In the genomic region with DNA sequence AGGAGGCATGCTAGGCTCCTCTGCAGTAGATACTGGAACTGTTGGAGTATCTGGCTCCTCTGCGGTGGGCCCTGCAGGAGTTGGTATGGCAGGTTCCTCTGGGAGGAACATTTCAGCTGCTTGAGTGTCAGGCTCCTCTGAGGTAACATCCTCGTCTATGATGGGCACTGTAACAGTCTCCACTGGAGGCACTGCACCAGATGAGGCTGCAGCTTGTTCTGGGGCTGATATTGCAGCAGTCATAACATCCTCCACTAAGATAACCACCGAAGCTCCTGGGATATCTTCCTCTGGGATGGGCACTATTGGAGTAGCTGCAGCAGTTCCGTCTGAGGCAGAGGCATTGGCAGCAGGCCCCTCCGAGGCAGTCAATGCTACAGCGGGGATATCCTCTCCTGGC, we compare ENCODE assay signal across 9 mouse cellular contexts.
DNase-seq lines count a peak whose midpoint lies in the region; ATAC-seq lines count a peak whose summit lies in the region.
"Had no signal": no experiment of that assay in that cellular context is flagged by ENCODE, and none has a peak within 500 bp of the region (broad histone marks: within the 10 kb centered on the region; RNA-seq: fewer than 3 reads in every experiment).

No protein-coding gene starts in this region.

- no peak overlapping the region for H3K27ac ChIP-seq in heart, embryonic 11.5 days (ENCODE audit: low read depth, low read length)
- H3K27ac ChIP-seq in brown adipose tissue, adult 24 weeks (replicated peaks; ENCODE audit: low read depth, low read length): peak overlapping the region; percentile 28
- no peak overlapping the region for H3K27ac ChIP-seq in hindbrain, embryonic 11.5 days (ENCODE audit: low read depth, low read length)

- intact Hi-C loops in heart, postnatal 36 days (cut with DNase I): no loop called here

- H3K27me3 ChIP-seq in heart, embryonic 11.5 days (ENCODE audit: control insufficient read depth, insufficient read depth, low read length): no peaks in the 10 kb centered on the region
- H3K27me3 ChIP-seq in hindbrain, embryonic 11.5 days (ENCODE audit: control insufficient read depth, insufficient read depth, low read length): no peaks in the 10 kb centered on the region

- H3K9me3 ChIP-seq in heart, embryonic 11.5 days (replicated peaks; ENCODE audit: control insufficient read depth, low read length): no peaks in the 10 kb centered on the region
- H3K9me3 ChIP-seq in hindbrain, embryonic 11.5 days (ENCODE audit: control insufficient read depth, low read length): no peaks in the 10 kb centered on the region

- H3K4me3 ChIP-seq in heart, embryonic 11.5 days (ENCODE audit: low read depth, low read length): no peak overlapping the region
- peak overlapping the region; percentile 48 for H3K4me3 ChIP-seq in brown adipose tissue, adult 24 weeks (ENCODE audit: insufficient read depth, low read depth, low read length)
- H3K4me3 ChIP-seq in hindbrain, embryonic 11.5 days (ENCODE audit: low read depth, low read length): no peak overlapping the region; the same call in 1 of the 2 replicates

- ATAC-seq in heart, embryonic 11.5 days (replicated peaks; ENCODE audit: insufficient number of reproducible peaks, low FRiP score, low TSS enrichment): no peak
- ATAC-seq in hindbrain, embryonic 11.5 days (ENCODE audit: low FRiP score): no peak
- 0 out of 2 replicates have a peak, but pooled peaks have one; percentile 11 for ATAC-seq in megakaryocyte-erythroid progenitor cell, adult 5-6 weeks (replicated peaks; ENCODE audit: low FRiP score, low TSS enrichment, poor library complexity, severe bottlenecking)

- peak overlapping the region; percentile 20 for H3K4me2 ChIP-seq in heart, embryonic 11.5 days
- H3K4me2 ChIP-seq in hindbrain, embryonic 11.5 days (replicated peaks; ENCODE audit: low read depth, low read length): peak overlapping the region; percentile 17; the same call in 1 of the 2 replicates

- 57% methylated on average over 6 of the region's 6 CpGs for WGBS in heart, embryonic 11.5 days (ENCODE audit: insufficient replicate concordance)
- 81% methylated on average over 6 of the region's 6 CpGs for WGBS in hindbrain, embryonic 11.5 days

- H3K36me3 ChIP-seq in heart, embryonic 11.5 days (ENCODE audit: control insufficient read depth, insufficient read depth, low read length): no peaks in the 10 kb centered on the region; the same call in 1 of the 2 replicates
- no peaks in the 10 kb centered on the region for H3K36me3 ChIP-seq in hindbrain, embryonic 11.5 days (ENCODE audit: control insufficient read depth, insufficient read depth, low read length)

- H3K4me1 ChIP-seq in heart, embryonic 11.5 days (ENCODE audit: control insufficient read depth, insufficient read depth, low read length): peaks cover 60% of the 10 kb centered on the region
- peaks cover 35% of the 10 kb centered on the region for H3K4me1 ChIP-seq in brown adipose tissue, adult 24 weeks (ENCODE audit: control insufficient read depth, insufficient read depth, insufficient read length, low read length)
- peaks cover 12% of the 10 kb centered on the region for H3K4me1 ChIP-seq in hindbrain, embryonic 11.5 days (replicated peaks; ENCODE audit: control insufficient read depth, insufficient read depth, low read length)

- no peak for DNase-seq in heart, postnatal 36 days
- DNase-seq in hindbrain, embryonic 11.5 days (ENCODE audit: low spot score): no peak
- DNase-seq in thymus, postnatal 10 days (ENCODE audit: low spot score in 2 of 2): no peak
- DNase-seq in thymus, postnatal 0 days (ENCODE audit: low spot score): no peak
- DNase-seq in adrenal gland, postnatal 25 days: no peak
- DNase-seq: adrenal gland, postnatal 36 days had no signal

- no peak overlapping the region for H3K9ac ChIP-seq in heart, embryonic 11.5 days (ENCODE audit: low read depth, low read length)
- H3K9ac ChIP-seq in hindbrain, embryonic 11.5 days (ENCODE audit: low read depth, low read length): no peak overlapping the region
